Mouse (Mus musculus): ENCODE results near the gene Cep70. TPM values are rescaled to one million over a fixed set of nuclear protein-coding genes. Genes with fewer than 3 reads are reported as not detected.

Cep70 gene
- polyA plus RNA-seq, 1 experiment from 2014 or later, result 24.7 TPM

DNA sequence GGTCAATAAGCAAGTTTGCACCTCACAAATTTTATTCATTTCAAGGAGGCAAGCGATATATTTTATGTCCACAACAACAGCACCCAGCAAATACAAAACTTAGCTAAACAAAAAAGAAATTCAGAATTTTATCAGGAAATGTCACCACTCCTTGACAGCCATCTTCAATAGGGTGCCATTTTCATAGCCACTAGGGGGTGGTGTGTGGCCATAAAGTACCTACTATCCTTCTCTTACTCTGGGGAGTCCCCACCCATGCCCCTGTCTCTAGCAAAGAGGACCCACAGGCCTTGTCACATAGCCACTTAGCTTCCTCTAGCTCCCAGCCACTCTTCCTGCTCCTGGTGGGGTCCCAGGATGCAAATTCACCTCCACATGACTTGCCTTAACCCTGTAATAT is 96.0 kb downstream of the Cep70 start:
- 77% methylated on average over 1 of the region's 1 CpGs for WGBS
- no peak overlapping the region for H3K27ac ChIP-seq (replicated peaks in 1 of 2; ENCODE audit: control insufficient read depth in 1 of 2, insufficient read depth in 1 of 2, low read depth in 2 of 2, low read length in 2 of 2)
- H3K4me2 ChIP-seq (ENCODE audit: low read length), result no peak overlapping the region
- no peaks in the 10 kb centered on the region for H3K36me3 ChIP-seq (ENCODE audit: control insufficient read depth, insufficient read depth, low read length)
- no peaks in the 10 kb centered on the region for H3K9me3 ChIP-seq (ENCODE audit: control insufficient read depth, low read length)
- H3K4me3 ChIP-seq (ENCODE audit: control insufficient read depth in 1 of 2, insufficient read depth in 1 of 2, low read depth in 1 of 2, low read length in 2 of 2), result no peak overlapping the region
- H3K27me3 ChIP-seq (ENCODE audit: control insufficient read depth, insufficient read depth, low read length), result no peaks in the 10 kb centered on the region
- no peak overlapping the region for H3K9ac ChIP-seq (ENCODE audit: low read length)
- H3K4me1 ChIP-seq (ENCODE audit: control insufficient read depth in 2 of 2, insufficient read depth in 2 of 2, low read length in 2 of 2), result peaks cover 2 to 4% of the 10 kb centered on the region in 2 experiments; a peak in 2 of 4 replicates
- no peak for ATAC-seq (ENCODE audit: insufficient number of reproducible peaks, insufficient read depth, low FRiP score, low read depth)

DNA sequence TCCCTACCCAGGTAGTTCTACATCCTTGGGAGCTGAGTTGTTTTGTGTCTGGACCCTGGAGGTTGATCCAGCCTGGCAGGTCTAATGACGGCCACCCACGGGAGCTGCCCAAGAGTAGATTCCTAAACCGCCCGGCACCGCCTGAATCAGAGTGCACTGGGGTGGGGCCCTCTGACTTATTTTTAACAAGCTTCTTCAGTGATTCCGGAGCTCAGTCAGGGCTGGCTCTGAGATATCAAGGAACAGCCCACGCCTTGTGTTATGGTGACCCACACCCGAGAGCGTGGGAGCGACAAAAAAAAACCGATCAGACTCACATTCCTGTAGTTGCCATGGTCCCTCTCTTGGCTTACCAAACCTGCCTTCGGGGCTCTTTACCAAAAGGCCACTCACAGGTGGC is 97.0 kb downstream of the Cep70 start:
- Histone ChIP-seq H3K9me3 (ENCODE audit: control insufficient read depth, low read length) (no peaks in the 10 kb centered on the region), H3K9ac (ENCODE audit: low read length) (no peak overlapping the region), H3K4me3 (ENCODE audit: control insufficient read depth in 1 of 2, insufficient read depth in 1 of 2, low read depth in 1 of 2, low read length in 2 of 2) (no peak overlapping the region), H3K4me2 (ENCODE audit: low read length) (no peak overlapping the region), H3K36me3 (ENCODE audit: control insufficient read depth, insufficient read depth, low read length) (no peaks in the 10 kb centered on the region), H3K4me1 (ENCODE audit: control insufficient read depth in 2 of 2, insufficient read depth in 2 of 2, low read length in 2 of 2) (peaks cover 2 to 4% of the 10 kb centered on the region in 2 experiments; a peak in 2 of 4 replicates), H3K27me3 (ENCODE audit: control insufficient read depth, insufficient read depth, low read length) (no peaks in the 10 kb centered on the region), H3K27ac (replicated peaks in 1 of 2; ENCODE audit: control insufficient read depth in 1 of 2, insufficient read depth in 1 of 2, low read depth in 2 of 2, low read length in 2 of 2) (no peak overlapping the region)
- no peak for ATAC-seq (ENCODE audit: insufficient number of reproducible peaks, insufficient read depth, low FRiP score, low read depth)
- 31% methylated on average over 12 of the region's 12 CpGs for WGBS

DNA sequence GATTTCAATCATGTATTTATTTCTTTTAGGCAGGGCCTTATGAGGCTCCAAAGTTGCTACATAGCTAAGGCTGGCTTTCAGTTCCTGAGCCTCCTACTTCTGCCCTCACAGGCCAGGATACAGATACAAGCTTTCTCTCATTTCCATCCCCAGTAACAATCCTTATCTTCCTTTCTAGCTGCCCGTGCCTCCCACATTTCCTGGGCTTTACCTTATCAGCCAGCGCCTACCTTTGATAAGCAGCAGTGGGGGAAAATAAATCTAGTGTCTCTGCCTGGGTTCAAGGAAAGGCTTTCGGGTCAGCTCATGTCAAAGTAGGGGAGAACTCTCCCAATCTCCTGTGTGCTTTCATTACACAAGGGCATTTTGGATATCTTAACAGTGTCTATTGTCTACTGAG is 98.4 kb downstream of the Cep70 start:
- Histone ChIP-seq H3K4me3 (ENCODE audit: control insufficient read depth in 1 of 2, insufficient read depth in 1 of 2, low read depth in 1 of 2, low read length in 2 of 2) (no peak overlapping the region), H3K27me3 (ENCODE audit: control insufficient read depth, insufficient read depth, low read length) (no peaks in the 10 kb centered on the region), H3K27ac (replicated peaks in 1 of 2; ENCODE audit: control insufficient read depth in 1 of 2, insufficient read depth in 1 of 2, low read depth in 2 of 2, low read length in 2 of 2) (no peak overlapping the region), H3K4me1 (ENCODE audit: control insufficient read depth in 2 of 2, insufficient read depth in 2 of 2, low read length in 2 of 2) (peaks cover 2 to 4% of the 10 kb centered on the region in 2 experiments; a peak in 2 of 4 replicates), H3K9ac (ENCODE audit: low read length) (no peak overlapping the region), H3K36me3 (ENCODE audit: control insufficient read depth, insufficient read depth, low read length) (no peaks in the 10 kb centered on the region), H3K4me2 (ENCODE audit: low read length) (no peak overlapping the region), H3K9me3 (ENCODE audit: control insufficient read depth, low read length) (no peaks in the 10 kb centered on the region)
- 2% methylated on average over 3 of the region's 3 CpGs for WGBS
- no peak for ATAC-seq (ENCODE audit: insufficient number of reproducible peaks, insufficient read depth, low FRiP score, low read depth)

DNA sequence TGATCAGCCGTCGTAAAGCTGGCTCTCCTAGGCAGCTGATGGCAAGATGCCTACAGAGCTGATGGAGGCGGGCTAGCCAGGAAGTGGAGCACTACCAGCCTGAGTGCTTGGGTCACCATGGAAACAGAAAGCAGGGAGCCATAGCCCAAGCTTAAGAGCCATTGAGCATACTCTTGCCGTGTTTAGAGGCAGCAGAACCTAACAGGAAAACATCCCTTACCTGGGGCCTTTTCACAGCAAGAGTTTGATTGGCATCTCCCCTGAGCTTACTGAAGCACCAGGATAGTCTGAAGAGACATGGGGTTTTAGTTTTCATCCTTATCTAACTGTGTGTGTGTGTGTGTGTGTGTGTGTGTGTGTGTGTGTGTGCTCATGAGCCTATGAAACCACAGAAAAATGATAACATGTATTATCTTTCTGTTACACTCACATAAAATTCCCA is 102.2 kb downstream of the Cep70 start:
- no peak for ATAC-seq (ENCODE audit: insufficient number of reproducible peaks, insufficient read depth, low FRiP score, low read depth)

More for the DNA sequence above, 102.2 kb downstream of the Cep70 start:
- no peak overlapping the region for H3K9ac ChIP-seq (ENCODE audit: low read length)
- H3K27ac ChIP-seq (replicated peaks in 1 of 2; ENCODE audit: control insufficient read depth in 1 of 2, insufficient read depth in 1 of 2, low read depth in 2 of 2, low read length in 2 of 2), result no peak overlapping the region
- H3K4me3 ChIP-seq (ENCODE audit: control insufficient read depth in 1 of 2, insufficient read depth in 1 of 2, low read depth in 1 of 2, low read length in 2 of 2), result no peak overlapping the region
- no peaks in the 10 kb centered on the region; the same call in 1 of the 2 replicates for H3K27me3 ChIP-seq (ENCODE audit: control insufficient read depth, insufficient read depth, low read length)
- H3K36me3 ChIP-seq (ENCODE audit: control insufficient read depth, insufficient read depth, low read length), result no peaks in the 10 kb centered on the region
- H3K9me3 ChIP-seq (ENCODE audit: control insufficient read depth, low read length), result no peaks in the 10 kb centered on the region
- H3K4me2 ChIP-seq (ENCODE audit: low read length), result no peak overlapping the region
- WGBS, result 42% methylated on average over 4 of the region's 4 CpGs
- no peaks in the 10 kb centered on the region; a peak in 1 of 4 replicates for H3K4me1 ChIP-seq (ENCODE audit: control insufficient read depth in 2 of 2, insufficient read depth in 2 of 2, low read length in 2 of 2)

Other genes starting within 250 kb of the Cep70 start
- gene Gm1123, start 207.7 kb upstream of the Cep70 start, polyA plus RNA-seq (2014; fragmentation: Nextera tagmentation; extraction: Ambion mirVana), result 0.12 and 0.18 TPM in 2 replicates
- 1.5 and 2.1 TPM in 2 replicates for gene Pik3cb, start 102.7 kb upstream of the Cep70 start, polyA plus RNA-seq (2014; fragmentation: Nextera tagmentation; extraction: Ambion mirVana)
- gene Faiml, start 6.1 kb upstream of the Cep70 start, polyA plus RNA-seq (2014; fragmentation: Nextera tagmentation; extraction: Ambion mirVana), result not detected in 2 replicates
- 0.14 and 0.32 TPM in 2 replicates for gene Esyt3, start 115.2 kb downstream of the Cep70 start, polyA plus RNA-seq (2014; fragmentation: Nextera tagmentation; extraction: Ambion mirVana)
- 12.4 and 13.0 TPM in 2 replicates for gene Mras, start 194.0 kb downstream of the Cep70 start, polyA plus RNA-seq (2014; fragmentation: Nextera tagmentation; extraction: Ambion mirVana)
- not detected in 2 replicates for gene Nme9, start 208.1 kb downstream of the Cep70 start, polyA plus RNA-seq (2014; fragmentation: Nextera tagmentation; extraction: Ambion mirVana)

Measured in heart, embryonic 14.5 days (tissue).